Mouse (Mus musculus) cerebellum, postnatal 14 days (tissue): ENCODE results near the gene Cdc42ep4.

Experiments
- DNase-seq, 2 experiments: peaks; one replicate each; pipeline ENCODE4 v3.0.0; 2021; ENCODE audit warnings: mixed read lengths in 2 of 2

Cdc42ep4 gene

GRCm38 (mm10) chr11:113717767-113718424, 33.8 kb downstream of the Cdc42ep4 start:
- no peak for DNase-seq

GRCm38 (mm10) chr11:113716132-113716531, 35.5 kb downstream of the Cdc42ep4 start:
- DNase-seq: peak; percentile 38 to 53

- DNase-seq: peak in 1 of 2 experiments; percentile 41
Measured at GRCm38 (mm10) chr11:113715078-113715674, 36.5 kb downstream of the Cdc42ep4 start.

GRCm38 (mm10) chr11:113711061-113711460, 40.6 kb downstream of the Cdc42ep4 start:
- DNase-seq: no peak

- DNase-seq: no peak
Measured at GRCm38 (mm10) chr11:113710257-113710777, 41.4 kb downstream of the Cdc42ep4 start.

- no peak for DNase-seq
Measured at GRCm38 (mm10) chr11:113709731-113710256, 41.9 kb downstream of the Cdc42ep4 start, which contains the start of gene Cpsf4l. Gene Cpsf4l (minus strand): TSS chr11:113710017.

- no peak for DNase-seq
Measured at GRCm38 (mm10) chr11:113709272-113709671, 42.4 kb downstream of the Cdc42ep4 start.

GRCm38 (mm10) chr11:113708629-113709213, 43.0 kb downstream of the Cdc42ep4 start:
- no peak for DNase-seq

GRCm38 (mm10) chr11:113705966-113706652, 45.6 kb downstream of the Cdc42ep4 start:
- DNase-seq: no peak

GRCm38 (mm10) chr11:113703758-113704157, 47.9 kb downstream of the Cdc42ep4 start:
- DNase-seq: peak; percentile 85 to 88

GRCm38 (mm10) chr11:113699643-113700042, 52.0 kb downstream of the Cdc42ep4 start:
- DNase-seq: no peak

GRCm38 (mm10) chr11:113698013-113698545, 53.6 kb downstream of the Cdc42ep4 start:
- DNase-seq: no peak

- no peak for DNase-seq
Measured at GRCm38 (mm10) chr11:113697571-113697970, 54.1 kb downstream of the Cdc42ep4 start.

GRCm38 (mm10) chr11:113691851-113692250, 59.8 kb downstream of the Cdc42ep4 start:
- DNase-seq: no peak

GRCm38 (mm10) chr11:113691318-113691717, 60.4 kb downstream of the Cdc42ep4 start:
- DNase-seq: no peak

- no peak for DNase-seq
Measured at GRCm38 (mm10) chr11:113690506-113690905, 61.2 kb downstream of the Cdc42ep4 start.

GRCm38 (mm10) chr11:113687031-113687430, 64.7 kb downstream of the Cdc42ep4 start:
- no peak for DNase-seq

GRCm38 (mm10) chr11:113684707-113685426, 66.8 kb downstream of the Cdc42ep4 start:
- DNase-seq: no peak

GRCm38 (mm10) chr11:113683957-113684706, 67.5 kb downstream of the Cdc42ep4 start, which contains the start of the genes Fam104a and D11Wsu47e:
Gene Fam104a (minus strand): TSS chr11:113684155.
Gene D11Wsu47e (plus strand): TSS chr11:113684412.
- DNase-seq: peak; percentile 96 to 97

- DNase-seq: no peak
Measured at GRCm38 (mm10) chr11:113683627-113683956, 68.1 kb downstream of the Cdc42ep4 start.
